Mouse (Mus musculus) adrenal gland, postnatal 36 days (tissue): ENCODE data around the gene Col4a6. TPM values are rescaled to one million over a fixed set of nuclear protein-coding genes. Genes with fewer than 3 reads are reported as not detected.
A peak's percentile ranks its signal among the peaks of the same experiment; 100 is the strongest.

Experiments used
- DNase-seq, 2 experiments: peaks; one replicate each; pipeline ENCODE4 v3.0.0; 2021; ENCODE audit warnings: mixed read lengths in 1 of 2
- long read RNA-seq, 2 experiments: library from polyadenylated mRNA; stranded (forward); transcript quantifications; one replicate each; pipeline ENCODE4 v2.0.0; 2021; ENCODE audit warnings: borderline sequencing depth in 2 of 2
- total RNA-seq, 2 experiments: library from RNA; stranded (reverse); gene quantifications; 2 replicates each; pipeline ENCODE4 v1.2.3; 2021

Col4a6 gene
- 1 to 10 TPM; 1.3 to 3.2 TPM for total RNA-seq
- long read RNA-seq, experiment 1 = 0 reads
- long read RNA-seq, experiment 2, partial matches to known transcripts = 0 of 1 reads
- long read RNA-seq, experiment 2, other reads (novel, unspliced or antisense) = 1 of 1 reads

GRCm38 (mm10) chrX:141473470-141474302 is at the start of gene Col4a6:
Gene Col4a6, minus strand, starts transcription at chrX:141474076.
- DNase-seq = peak in 1 of 2 experiments; percentile 4

- no peak for DNase-seq
These were observed 29.2 kb upstream of the Col4a6 start for GRCm38 (mm10) chrX:141503125-141503524.

- no peak for DNase-seq
These were observed 20.7 kb upstream of the Col4a6 start for GRCm38 (mm10) chrX:141494545-141494944.

- peak; percentile 15 for DNase-seq
These were observed 1.9 kb upstream of the Col4a6 start for GRCm38 (mm10) chrX:141475566-141476327.

GRCm38 (mm10) chrX:141475110-141475509 is 1.2 kb upstream of the Col4a6 start, which contains the start of gene Col4a5:
Gene Col4a5, plus strand, starts transcription at chrX:141475385.
- DNase-seq = peak; percentile 77 to 82

- DNase-seq = no peak
These were observed 25.9 kb downstream of the Col4a6 start for GRCm38 (mm10) chrX:141447936-141448335.

- peak; percentile 7 to 8 for DNase-seq
These were observed 34.5 kb downstream of the Col4a6 start for GRCm38 (mm10) chrX:141439423-141439822.

- no peak for DNase-seq
These were observed 37.1 kb downstream of the Col4a6 start for GRCm38 (mm10) chrX:141436780-141437179.

GRCm38 (mm10) chrX:141415318-141415717 is 58.6 kb downstream of the Col4a6 start:
- no peak for DNase-seq

GRCm38 (mm10) chrX:141396243-141396642 is 77.6 kb downstream of the Col4a6 start:
- no peak for DNase-seq

GRCm38 (mm10) chrX:141385399-141386105 is 88.3 kb downstream of the Col4a6 start:
- DNase-seq = no peak

- no peak for DNase-seq
These were observed 89.2 kb downstream of the Col4a6 start for GRCm38 (mm10) chrX:141384632-141385031.

GRCm38 (mm10) chrX:141370276-141370675 is 103.6 kb downstream of the Col4a6 start:
- DNase-seq = peak in 1 of 2 experiments; percentile 3

GRCm38 (mm10) chrX:141363331-141363730 is 110.5 kb downstream of the Col4a6 start:
- DNase-seq = peak; percentile 35 to 54

GRCm38 (mm10) chrX:141341417-141341816 is 132.5 kb downstream of the Col4a6 start:
- no peak for DNase-seq

GRCm38 (mm10) chrX:141328044-141328443 is 145.8 kb downstream of the Col4a6 start:
- no peak for DNase-seq

GRCm38 (mm10) chrX:141324201-141324600 is 149.7 kb downstream of the Col4a6 start:
- DNase-seq = no peak

GRCm38 (mm10) chrX:141316217-141316616 is 157.7 kb downstream of the Col4a6 start:
- no peak for DNase-seq

- no peak for DNase-seq
These were observed 158.1 kb downstream of the Col4a6 start for GRCm38 (mm10) chrX:141315795-141316194.

GRCm38 (mm10) chrX:141292702-141293462 is 181.0 kb downstream of the Col4a6 start:
- no peak for DNase-seq

- DNase-seq = no peak
These were observed 197.5 kb downstream of the Col4a6 start for GRCm38 (mm10) chrX:141276397-141276796.
